Mouse (Mus musculus): Measurements from ENCODE around the gene Dda1. TPM values are rescaled to one million over a fixed set of nuclear protein-coding genes. Genes with fewer than 3 reads are reported as not detected.

Gene Dda1
- polyA plus RNA-seq (2017; shearing (Covaris generic)), result 64.2 TPM

DNA sequence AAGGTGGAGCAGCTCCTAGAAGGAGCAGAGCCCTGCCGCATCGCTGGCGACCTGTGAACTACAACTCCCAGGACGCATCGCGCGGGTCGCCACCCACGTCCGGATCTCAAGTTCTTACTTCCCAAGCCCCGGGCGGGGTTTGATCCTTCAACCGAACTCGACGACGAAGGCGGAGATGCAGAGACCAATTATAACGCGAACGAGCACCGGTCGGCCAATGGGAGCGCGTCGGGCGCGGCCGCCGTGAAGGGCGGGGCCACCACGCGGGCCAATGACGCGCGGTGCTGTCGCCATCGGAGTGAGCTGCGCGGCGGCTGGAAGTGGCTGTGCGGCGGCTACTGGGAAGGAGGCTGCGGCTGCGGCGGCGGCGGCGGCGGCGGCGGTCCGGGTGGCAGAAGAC lies at the start of gene Dda1:
TSS of gene Dda1 (plus strand) at position 284 of the 400 bp plus-strand sequence.

DNA sequence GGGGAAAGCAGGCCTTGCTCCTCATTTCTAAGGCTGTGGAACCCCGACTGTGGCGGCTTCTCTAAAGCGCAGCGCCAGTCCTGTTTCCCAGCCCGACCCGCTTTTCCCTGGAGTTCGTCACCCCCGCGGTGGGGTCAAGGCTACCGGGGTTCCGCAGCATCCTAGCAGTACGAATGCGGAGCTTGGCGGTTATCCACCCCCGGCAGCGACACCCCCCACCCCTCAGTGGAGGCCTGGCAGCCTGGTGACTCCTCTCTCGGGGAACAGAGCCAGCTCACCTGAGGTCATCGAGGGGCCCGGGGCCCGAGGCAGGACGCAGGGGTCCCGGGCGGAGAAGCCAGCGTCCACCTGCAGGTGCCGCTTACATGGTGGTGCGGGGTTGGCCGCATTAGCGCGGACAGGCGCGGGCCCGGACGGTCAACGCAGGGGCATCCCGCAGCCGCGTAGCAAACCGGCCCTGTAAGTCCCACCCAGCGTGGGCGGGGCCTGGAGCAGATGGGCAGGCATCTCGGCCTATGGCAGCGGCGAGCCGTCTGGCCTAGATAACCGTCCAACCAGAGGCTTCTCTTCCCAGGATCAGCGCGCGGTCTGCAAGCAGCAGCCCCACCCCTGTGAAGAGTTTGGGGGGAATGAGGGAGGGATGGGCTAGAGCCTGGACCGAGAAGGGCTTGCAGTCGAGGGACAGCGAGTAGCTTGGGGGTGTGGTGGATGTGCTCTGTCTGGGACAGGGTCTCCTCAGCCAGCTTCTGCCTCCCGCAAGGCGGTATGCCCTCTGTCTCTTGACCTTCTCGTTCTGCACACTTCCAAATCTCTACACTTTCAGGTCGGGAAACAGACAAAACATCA lies 5.6 kb upstream of the Dda1 start, which contains the start of gene Abhd8:
TSS of gene Abhd8 (minus strand) at position 468 of the 846 bp plus-strand sequence.

DNA sequence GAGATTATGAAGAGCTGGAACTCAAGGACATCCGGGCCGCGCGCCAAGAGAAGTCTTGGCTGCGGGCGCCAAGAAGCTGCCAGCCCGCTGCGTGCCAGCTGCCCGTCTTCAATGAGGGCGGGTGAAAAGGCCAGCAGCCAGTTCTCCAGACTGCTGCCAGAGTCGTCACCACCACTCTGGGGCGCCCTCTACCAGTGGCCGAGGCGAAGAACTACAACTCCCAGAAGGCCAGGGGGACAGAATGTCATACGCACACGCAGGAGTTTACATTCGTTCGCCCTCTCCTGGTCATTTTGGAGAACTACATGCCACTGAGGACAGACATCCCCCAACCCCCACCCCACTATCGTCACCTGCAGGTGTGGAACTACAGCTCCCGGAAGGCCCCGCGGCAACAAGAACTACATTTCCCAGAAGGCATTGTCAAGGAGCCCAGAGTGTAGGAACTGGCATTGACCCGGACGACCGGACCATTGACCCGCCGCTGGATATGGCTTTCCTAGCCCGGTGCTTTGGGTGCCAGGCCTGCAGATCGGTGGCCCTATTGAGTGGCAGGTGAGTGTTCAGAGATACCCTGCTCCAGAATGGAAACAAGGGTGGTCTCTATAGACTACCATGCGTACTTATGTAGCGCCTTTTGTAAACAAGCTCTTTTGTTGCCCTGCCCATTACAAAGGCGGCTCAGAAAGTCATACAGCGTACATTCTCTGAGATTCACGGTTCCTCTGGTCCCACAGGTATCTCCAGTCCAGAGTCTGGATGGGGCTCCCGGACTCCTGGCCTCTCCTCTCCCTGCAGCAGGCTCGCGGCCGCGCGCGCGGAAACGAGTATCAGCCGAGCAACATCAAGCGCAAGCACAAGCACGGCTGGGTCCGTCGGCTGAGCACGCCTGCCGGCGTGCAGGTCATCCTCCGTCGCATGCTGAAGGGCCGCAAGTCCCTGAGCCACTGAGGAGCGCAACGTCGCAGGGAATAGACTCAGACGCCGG lies 4.2 kb upstream of the Dda1 start, which contains the start of gene Mrpl34:
TSS of gene Mrpl34 (plus strand) at position 447 of the 988 bp plus-strand sequence.

DNA sequence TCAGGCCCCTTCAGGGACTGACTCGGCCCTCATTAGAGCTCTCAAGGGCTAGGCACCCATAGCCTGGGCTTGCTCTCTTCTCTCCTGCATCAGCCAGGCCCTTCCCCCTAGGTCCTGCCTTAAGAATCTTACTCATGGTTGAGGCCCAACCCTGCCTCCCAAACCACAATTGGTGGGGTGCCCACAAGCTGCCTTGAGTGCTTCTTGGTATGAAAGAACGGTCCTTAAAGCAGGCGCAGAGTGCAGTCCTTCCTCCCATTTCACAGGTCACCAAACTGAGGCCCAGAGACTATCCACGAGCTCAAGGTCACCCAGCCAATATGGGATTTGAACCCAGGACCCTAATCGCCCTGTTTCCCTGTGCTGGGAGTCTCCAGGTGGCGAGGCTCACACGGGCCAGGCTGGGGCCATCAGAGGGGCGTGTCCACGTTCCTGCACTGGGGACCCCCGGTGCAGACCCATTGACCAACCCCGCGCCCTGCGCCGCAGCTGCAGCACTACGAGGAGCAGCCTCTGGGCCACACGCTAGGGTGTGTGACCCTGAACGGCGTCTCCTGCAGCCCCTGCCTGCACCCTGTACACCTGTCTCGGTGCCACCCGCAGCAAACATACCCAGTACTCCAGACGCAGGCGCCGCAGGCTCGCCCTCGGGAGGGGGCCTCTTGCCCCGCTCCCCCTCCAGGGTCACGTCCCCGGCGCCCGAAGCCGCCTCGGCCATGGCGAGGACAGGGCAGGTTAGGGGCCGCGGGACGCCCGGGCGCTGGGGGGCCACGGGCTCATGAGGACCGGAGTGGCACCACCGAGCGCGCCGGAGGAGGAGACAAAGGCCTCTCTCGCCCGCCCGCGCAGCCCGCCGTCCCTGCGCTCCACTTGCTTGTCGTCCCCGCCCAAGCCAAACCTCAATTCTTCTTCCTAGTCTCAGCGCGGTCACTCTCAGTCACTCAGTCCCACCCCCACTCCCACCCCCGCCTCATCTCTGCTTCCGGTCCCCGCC lies 16.4 kb downstream of the Dda1 start, which contains the start of gene Ano8:
TSS of gene Ano8 (minus strand) at position 822 of the 994 bp plus-strand sequence.

DNA sequence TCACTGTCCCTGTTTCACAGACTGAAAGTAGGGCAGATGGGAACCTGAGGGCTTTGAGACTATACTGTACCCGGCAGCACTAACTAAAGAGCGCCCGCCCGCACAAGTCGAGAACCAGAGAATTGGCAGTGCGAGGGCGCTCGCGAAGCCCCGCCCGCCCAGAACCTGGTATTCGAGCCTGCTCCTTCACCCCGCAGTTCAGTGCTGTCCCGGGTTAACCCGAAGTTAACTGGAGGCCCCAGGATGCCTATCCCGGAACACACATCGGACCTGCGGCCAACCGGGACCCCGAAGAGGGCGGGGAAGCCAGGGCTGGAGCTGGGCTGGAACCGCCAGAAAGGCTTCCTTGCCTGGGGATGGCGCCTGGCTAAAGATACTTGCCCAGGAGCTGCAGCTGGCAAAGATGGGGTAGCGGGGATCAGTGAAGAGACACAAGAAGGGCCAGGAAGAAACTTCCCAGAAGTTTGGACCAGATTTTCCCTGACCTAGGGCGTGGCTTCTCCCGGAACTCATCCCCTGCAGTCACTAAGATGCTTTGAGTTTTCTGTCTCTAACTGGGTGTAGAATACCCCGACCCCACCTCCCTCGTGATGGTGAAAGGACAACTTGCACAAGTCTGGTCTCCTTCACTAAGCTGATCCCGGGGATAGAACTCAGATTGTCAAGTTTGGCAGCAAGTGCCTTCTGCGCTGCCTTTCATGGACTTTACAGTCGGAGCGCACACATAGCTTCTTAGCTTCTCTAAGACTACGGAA lies 18.9 kb downstream of the Dda1 start, which contains the start of gene Gtpbp3:
TSS of gene Gtpbp3 (plus strand) at position 413 of the 755 bp plus-strand sequence.

DNA sequence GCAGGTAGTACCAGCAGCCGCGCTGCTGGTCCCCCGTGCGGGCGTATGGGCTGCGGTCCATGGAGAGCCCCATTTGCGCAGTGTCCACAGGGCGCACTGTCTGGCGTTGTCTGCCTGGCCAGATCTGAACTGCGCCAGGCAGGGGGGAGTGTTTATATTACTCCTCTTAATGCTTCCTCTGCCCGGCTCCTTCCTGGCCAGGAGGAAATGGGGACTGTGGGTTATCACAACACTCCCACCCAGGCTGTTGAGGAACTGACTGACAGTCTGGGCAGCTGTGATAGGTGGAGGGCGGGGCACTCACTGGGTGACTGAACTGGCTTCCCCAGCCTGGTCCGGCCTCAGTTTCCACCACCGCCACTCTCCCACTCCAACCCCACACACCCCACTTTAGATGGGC lies 42.6 kb downstream of the Dda1 start, which contains the start of gene Plvap:
TSS of gene Plvap (minus strand) at position 109 of the 400 bp plus-strand sequence.

DNA sequence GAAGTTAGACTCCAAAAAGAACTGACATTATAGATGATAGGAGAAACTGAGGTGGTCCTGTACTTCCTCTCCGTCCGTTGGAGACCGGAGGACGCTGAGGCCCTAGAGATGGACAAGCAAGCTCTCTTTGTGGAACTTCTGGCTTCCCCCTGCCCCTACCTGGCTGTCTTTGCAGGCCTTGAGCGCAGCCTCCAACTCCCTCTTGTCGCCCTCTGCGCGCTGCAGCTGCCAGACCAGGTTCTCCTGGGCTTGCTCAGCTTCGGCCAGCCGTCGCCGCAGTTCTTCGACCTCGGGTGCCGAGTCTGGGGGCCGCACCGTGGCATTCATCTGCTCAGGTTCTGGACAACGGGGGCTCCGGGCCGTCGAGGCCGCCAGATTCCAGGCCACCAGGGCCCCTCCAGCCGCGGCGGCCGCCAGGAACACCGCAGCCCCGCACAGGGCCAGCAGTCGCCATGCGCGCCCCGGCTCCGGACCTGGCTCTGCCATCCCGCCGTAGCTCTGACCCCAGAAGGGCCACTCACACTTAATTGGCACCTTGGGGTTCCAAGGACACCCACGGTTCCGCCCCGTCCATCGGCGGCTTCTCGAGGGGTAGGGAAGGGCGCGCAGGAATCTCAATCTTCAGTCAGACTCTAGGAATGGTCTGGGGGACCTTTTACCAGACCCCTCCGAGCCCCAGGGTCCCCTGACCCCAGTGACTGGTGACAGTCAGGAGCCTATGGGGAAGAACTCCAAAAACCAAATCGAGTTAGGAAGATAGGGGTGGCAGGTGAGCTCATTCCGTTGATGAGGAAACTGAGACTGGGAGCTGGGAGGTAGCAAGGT lies 56.4 kb downstream of the Dda1 start, which contains the start of gene Ccdc194:
TSS of gene Ccdc194 (minus strand) at position 486 of the 825 bp plus-strand sequence.

Other genes with a start within 250 kb of the Dda1 start
- 24.4 TPM for gene Myo9b, start 196.5 kb upstream of the Dda1 start, polyA plus RNA-seq (2017; shearing (Covaris generic))
- 32.5 TPM for gene Haus8, start 196.3 kb upstream of the Dda1 start, polyA plus RNA-seq (2017; shearing (Covaris generic))
- gene Use1, start 102.4 kb upstream of the Dda1 start, polyA plus RNA-seq (2017; shearing (Covaris generic)), result 210 TPM
- gene Ocel1, start 97.9 kb upstream of the Dda1 start, polyA plus RNA-seq (2017; shearing (Covaris generic)), result 5.3 TPM
- gene Nr2f6, start 87.2 kb upstream of the Dda1 start, polyA plus RNA-seq (2017; shearing (Covaris generic)), result not detected
- 0.11 TPM for gene Ushbp1, start 73.4 kb upstream of the Dda1 start, polyA plus RNA-seq (2017; shearing (Covaris generic))
- 126 TPM for gene Babam1, start 72.3 kb upstream of the Dda1 start, polyA plus RNA-seq (2017; shearing (Covaris generic))
- gene Ankle1, start 63.2 kb upstream of the Dda1 start, polyA plus RNA-seq (2017; shearing (Covaris generic)), result 0.68 TPM
- 73.3 TPM for gene Abhd8, start 5.5 kb upstream of the Dda1 start, polyA plus RNA-seq (2017; shearing (Covaris generic))
- gene Mrpl34, start 4.2 kb upstream of the Dda1 start, polyA plus RNA-seq (2017; shearing (Covaris generic)), result 93.2 TPM
- gene Ano8, start 16.8 kb downstream of the Dda1 start, polyA plus RNA-seq (2017; shearing (Covaris generic)), result 0.14 TPM
- gene Gtpbp3, start 18.9 kb downstream of the Dda1 start, polyA plus RNA-seq (2017; shearing (Covaris generic)), result 3.4 TPM
- gene Plvap, start 42.6 kb downstream of the Dda1 start, polyA plus RNA-seq (2017; shearing (Covaris generic)), result not detected
- gene Ccdc194, start 56.5 kb downstream of the Dda1 start, polyA plus RNA-seq (2017; shearing (Covaris generic)), result not detected
- 173 TPM for gene Bst2, start 68.3 kb downstream of the Dda1 start, polyA plus RNA-seq (2017; shearing (Covaris generic))
- gene Mvb12a, start 73.7 kb downstream of the Dda1 start, polyA plus RNA-seq (2017; shearing (Covaris generic)), result 55.1 TPM
- gene Tmem221, start 89.7 kb downstream of the Dda1 start, polyA plus RNA-seq (2017; shearing (Covaris generic)), result 0.40 TPM
- gene Nxnl1, start 97.4 kb downstream of the Dda1 start, polyA plus RNA-seq (2017; shearing (Covaris generic)), result 0.12 TPM
- 12.4 TPM for gene Slc27a1, start 99.7 kb downstream of the Dda1 start, polyA plus RNA-seq (2017; shearing (Covaris generic))
- 21.4 TPM for gene Pgls, start 123.0 kb downstream of the Dda1 start, polyA plus RNA-seq (2017; shearing (Covaris generic))
- 2.2 TPM for gene Fam129c, start 128.4 kb downstream of the Dda1 start, polyA plus RNA-seq (2017; shearing (Covaris generic))
- gene Colgalt1, start 141.8 kb downstream of the Dda1 start, polyA plus RNA-seq (2017; shearing (Covaris generic)), result 4.4 TPM
- 0.86 TPM for gene Unc13a, start 202.6 kb downstream of the Dda1 start, polyA plus RNA-seq (2017; shearing (Covaris generic))
- gene Jak3, start 207.1 kb downstream of the Dda1 start, polyA plus RNA-seq (2017; shearing (Covaris generic)), result 86.8 TPM
- gene Insl3, start 220.0 kb downstream of the Dda1 start, polyA plus RNA-seq (2017; shearing (Covaris generic)), result 15.2 TPM
- 5.7 TPM for gene B3gnt3, start 232.6 kb downstream of the Dda1 start, polyA plus RNA-seq (2017; shearing (Covaris generic))